8 mouse cellular contexts compared by ENCODE assay signal in genomic region chr11:78924916-78925315, GRCm38 (mm10). TPM values are rescaled to one million over a fixed set of nuclear protein-coding genes. Genes with fewer than 3 reads are reported as not detected.
DNase-seq lines count a peak whose midpoint lies in the region; ATAC-seq and TF ChIP-seq lines count a peak whose summit lies in the region.

No protein-coding gene starts in this region.

- peaks cover 62% of the 10 kb centered on the region for H3K27me3 ChIP-seq in hindbrain, embryonic 10.5 days (ENCODE audit: insufficient read depth, poor library complexity, severe bottlenecking)
- H3K27me3 ChIP-seq in limb, embryonic 15.5 days, result peaks cover 41% of the 10 kb centered on the region
- H3K27me3 ChIP-seq in midbrain, embryonic 15.5 days (replicated peaks), result peaks cover 40% of the 10 kb centered on the region

- H3K4me3 ChIP-seq in embryonic fibroblast, embryonic 13.5 days (ENCODE audit: insufficient read depth, low read length), result peak overlapping the region; percentile 4; the same call in 1 of the 2 replicates
- H3K4me3 ChIP-seq in hindbrain, embryonic 10.5 days, result peak overlapping the region; percentile 54
- H3K4me3 ChIP-seq in limb, embryonic 15.5 days, result peak overlapping the region; percentile 41
- peak overlapping the region; percentile 34 for H3K4me3 ChIP-seq in midbrain, embryonic 15.5 days

- DNase-seq in right cerebral cortex, postnatal 14 days, result peak; percentile 12
- DNase-seq in right cerebral cortex, postnatal 4 days, result no peak
- DNase-seq in hindbrain, embryonic 10.5 days (ENCODE audit: low spot score), result peak; percentile 54
- no peak for DNase-seq in spleen, postnatal 4 days (ENCODE audit: low spot score in 2 of 2)
- no peak for DNase-seq in MN1 (ENCODE audit: low spot score)

- TF ChIP-seq POLR2A in embryonic fibroblast, embryonic 13.5 days (IDR thresholded peaks at IDR 0.05; ENCODE audit: low read depth, low read length), result no peak

- H3K9ac ChIP-seq in limb, embryonic 15.5 days, result 0 out of 2 replicates have a peak overlapping the region, but pooled peaks have one; percentile 3
- H3K9ac ChIP-seq in midbrain, embryonic 15.5 days, result peak overlapping the region; percentile 10; the same call in 1 of the 2 replicates

- H3K4me2 ChIP-seq in limb, embryonic 15.5 days, result peak overlapping the region; percentile 68
- H3K4me2 ChIP-seq in midbrain, embryonic 15.5 days, result peak overlapping the region; percentile 57

- no peak for ATAC-seq in limb, embryonic 15.5 days (ENCODE audit: insufficient number of reproducible peaks, low FRiP score, low TSS enrichment, low read depth)
- no peak for ATAC-seq in midbrain, embryonic 15.5 days (replicated peaks)

- TF ChIP-seq CTCF in embryonic fibroblast, embryonic 13.5 days (IDR thresholded peaks at IDR 0.05; ENCODE audit: borderline replicate concordance, insufficient read depth, low read length), result no peak

- H3K27ac ChIP-seq in embryonic fibroblast, embryonic 13.5 days (ENCODE audit: insufficient read depth, low read length), result no peak overlapping the region
- peak overlapping the region; percentile 53; the same call in 1 of the 2 replicates for H3K27ac ChIP-seq in hindbrain, embryonic 10.5 days
- no peak overlapping the region for H3K27ac ChIP-seq in limb, embryonic 15.5 days
- no peak overlapping the region for H3K27ac ChIP-seq in midbrain, embryonic 15.5 days

- H3K4me1 ChIP-seq in embryonic fibroblast, embryonic 13.5 days (ENCODE audit: control insufficient read depth, insufficient read depth, low read length), result no peaks in the 10 kb centered on the region
- H3K4me1 ChIP-seq in hindbrain, embryonic 10.5 days (replicated peaks), result peaks cover 21% of the 10 kb centered on the region
- H3K4me1 ChIP-seq in limb, embryonic 15.5 days, result peaks cover 11% of the 10 kb centered on the region
- H3K4me1 ChIP-seq in midbrain, embryonic 15.5 days, result peaks cover 8% of the 10 kb centered on the region

- no peaks in the 10 kb centered on the region for H3K36me3 ChIP-seq in hindbrain, embryonic 10.5 days
- no peaks in the 10 kb centered on the region for H3K36me3 ChIP-seq in limb, embryonic 15.5 days
- no peaks in the 10 kb centered on the region for H3K36me3 ChIP-seq in midbrain, embryonic 15.5 days (replicated peaks)

- under 1% methylated on average over 37 of the region's 37 CpGs for WGBS in hindbrain, embryonic 10.5 days
- under 1% methylated on average over 37 of the region's 37 CpGs for WGBS in limb, embryonic 15.5 days
- WGBS in midbrain, embryonic 15.5 days, result under 1% methylated on average over 37 of the region's 37 CpGs

- H3K9me3 ChIP-seq in hindbrain, embryonic 10.5 days, result no peaks in the 10 kb centered on the region
- H3K9me3 ChIP-seq in limb, embryonic 15.5 days, result no peaks in the 10 kb centered on the region
- H3K9me3 ChIP-seq in midbrain, embryonic 15.5 days, result no peaks in the 10 kb centered on the region

RNA-seq across cellular contexts. Expression of gene Nos2, which starts 4.3 kb away (rescaled TPM):
- not detected in 2 replicates for polyA plus RNA-seq in embryonic fibroblast, embryonic 13.5 days (2011; ENCODE audit: insufficient read length, low read depth, missing spikeins)
- 0.71 and 1.1 TPM in 2 replicates for polyA plus RNA-seq in hindbrain, embryonic 10.5 days (2016; fragmentation: Nextera tagmentation; extraction: Ambion mirVana)
- 1.9 TPM in 2 replicates for polyA plus RNA-seq in limb, embryonic 15.5 days (2015; fragmentation: Nextera tagmentation; extraction: Ambion mirVana)
- 1.1 and 1.6 TPM in 2 replicates for polyA plus RNA-seq in midbrain, embryonic 15.5 days (2015; fragmentation: Nextera tagmentation; extraction: Ambion mirVana)

RNA-seq across cellular contexts. Expression of gene Lgals9, which starts 59.8 kb away (rescaled TPM):
- 59.6 and 71.3 TPM in 2 replicates for polyA plus RNA-seq in embryonic fibroblast, embryonic 13.5 days (2011; ENCODE audit: insufficient read length, low read depth, missing spikeins)
- polyA plus RNA-seq in hindbrain, embryonic 10.5 days (2016; fragmentation: Nextera tagmentation; extraction: Ambion mirVana), result 4.3 and 5.7 TPM in 2 replicates
- polyA plus RNA-seq in limb, embryonic 15.5 days (2015; fragmentation: Nextera tagmentation; extraction: Ambion mirVana), result 45.9 and 51.0 TPM in 2 replicates
- polyA plus RNA-seq in midbrain, embryonic 15.5 days (2015; fragmentation: Nextera tagmentation; extraction: Ambion mirVana), result 8.5 and 11.8 TPM in 2 replicates

Comparison
In these comparisons a context has a peak if more than half of its experiments do, and no peak if none do; other contexts are left out.
1. DNase-seq: peak in right cerebral cortex, postnatal 14 days (single experiment) and hindbrain, embryonic 10.5 days (single experiment); none in right cerebral cortex, postnatal 4 days (single experiment), spleen, postnatal 4 days (0 of 2) and MN1 (single experiment).
2. H3K4me3 ChIP-seq: peak in every context shown above with its lines; median percentile 54 in hindbrain, embryonic 10.5 days; 41 in limb, embryonic 15.5 days; 34 in midbrain, embryonic 15.5 days; 4 in embryonic fibroblast, embryonic 13.5 days.